Mouse (Mus musculus) neural tube, embryonic 14.5 days (tissue): ENCODE measurements at regions not wholly inside any gene's neighbourhood (a gene's known extent, or its start where the extent isn't known, plus 50 kb on each side); places are given as distances from the start of the nearest gene placed in this dataset.
"Not testable (repeated sequence)": the region's sequence is repeated elsewhere in the genome, so short reads cannot be mapped to it uniquely, and the experiment has no call there.

Experiments used
- ATAC-seq: fragments of 200-750 bp; cut with Nextera tagmentation; 2 replicates; pipeline ENCODE4 v1.8.0; 2017; ENCODE audit warnings: low read depth, mild to moderate bottlenecking, moderate TSS enrichment, moderate library complexity
- H3K27ac ChIP-seq: fragments of 300-500 bp; sonication (generic); 2 replicates; pipeline ENCODE4 v1.5.1; 2014; ENCODE audit warnings: low read depth, mild to moderate bottlenecking, control low read depth, low read length, moderate library complexity, mixed read lengths
- H3K27me3 ChIP-seq: fragments of 300-500 bp; sonication (generic); 2 replicates; pipeline ENCODE4 v1.6.1; 2014; ENCODE audit warnings: low read length; ENCODE audit not compliant: control insufficient read depth, insufficient read depth
- H3K36me3 ChIP-seq: fragments of 300-500 bp; sonication (generic); 2 replicates; pipeline ENCODE4 v1.6.1; 2014; ENCODE audit warnings: low read length, mixed read lengths; ENCODE audit not compliant: control insufficient read depth, insufficient read depth
- H3K4me1 ChIP-seq: fragments of 300-500 bp; sonication (generic); 2 replicates; pipeline ENCODE4 v1.6.1; 2014; ENCODE audit warnings: low read length; ENCODE audit not compliant: control insufficient read depth, insufficient read depth
- H3K4me2 ChIP-seq: fragments of 300-500 bp; sonication (generic); 2 replicates; pipeline ENCODE4 v1.6.1; 2014; ENCODE audit warnings: mild to moderate bottlenecking, low read depth, low read length, control low read depth
- H3K4me3 ChIP-seq: fragments of 300-500 bp; sonication (generic); 2 replicates; pipeline ENCODE4 v1.5.1; 2014; ENCODE audit warnings: low read depth, low read length, control low read depth, mixed read lengths
- H3K9ac ChIP-seq: fragments of 300-500 bp; sonication (generic); replicated peaks from 2 replicates; pipeline ENCODE4 v1.6.1; 2014; ENCODE audit warnings: low read depth, mild to moderate bottlenecking, control low read depth, low read length, mixed read lengths
- H3K9me3 ChIP-seq: fragments of 300-500 bp; sonication (generic); 2 replicates; pipeline ENCODE4 v1.6.1; 2016; ENCODE audit warnings: low read length; ENCODE audit not compliant: control insufficient read depth
- WGBS: fragments of 180-500 bp; shearing (Covaris S2); extraction: QIAGEN DNeasy Blood & Tissue Kit; methylation state at CpG from one replicate; pipeline ENCODE4 v1.1.7; 2014; 5-methylcytosine and 5-hydroxymethylcytosine counted together

DNA sequence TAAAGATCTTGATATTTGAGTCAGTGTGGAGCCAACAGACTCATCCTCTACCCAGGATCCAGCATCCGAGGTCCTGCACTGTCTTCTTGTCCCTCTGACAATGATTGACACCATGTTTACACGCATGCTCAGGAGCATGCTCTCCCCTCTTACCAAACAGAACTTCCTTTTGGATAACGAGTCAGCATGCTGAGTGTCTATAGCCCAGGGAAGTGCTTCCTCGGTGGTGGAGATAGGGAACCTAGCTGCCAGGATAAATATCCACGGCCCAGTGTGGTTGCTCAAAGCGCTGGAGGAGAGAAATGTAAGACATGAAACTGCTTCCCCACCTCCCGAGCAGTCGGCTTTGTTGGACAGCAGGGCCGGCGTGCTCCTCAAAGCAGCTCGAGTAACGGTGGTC, 99.7 kb upstream of the Slc38a2 start:
- ATAC-seq, result no peak
- Histone ChIP-seq H3K4me1 (no peaks in the 10 kb centered on the region), H3K27me3 (no peaks in the 10 kb centered on the region), H3K9ac (no peak overlapping the region), H3K4me2 (no peak overlapping the region), H3K36me3 (no peaks in the 10 kb centered on the region), H3K27ac (no peak overlapping the region), H3K9me3 (no peaks in the 10 kb centered on the region), H3K4me3 (no peak overlapping the region)
- WGBS, result 75% methylated on average over 12 of the region's 12 CpGs

DNA sequence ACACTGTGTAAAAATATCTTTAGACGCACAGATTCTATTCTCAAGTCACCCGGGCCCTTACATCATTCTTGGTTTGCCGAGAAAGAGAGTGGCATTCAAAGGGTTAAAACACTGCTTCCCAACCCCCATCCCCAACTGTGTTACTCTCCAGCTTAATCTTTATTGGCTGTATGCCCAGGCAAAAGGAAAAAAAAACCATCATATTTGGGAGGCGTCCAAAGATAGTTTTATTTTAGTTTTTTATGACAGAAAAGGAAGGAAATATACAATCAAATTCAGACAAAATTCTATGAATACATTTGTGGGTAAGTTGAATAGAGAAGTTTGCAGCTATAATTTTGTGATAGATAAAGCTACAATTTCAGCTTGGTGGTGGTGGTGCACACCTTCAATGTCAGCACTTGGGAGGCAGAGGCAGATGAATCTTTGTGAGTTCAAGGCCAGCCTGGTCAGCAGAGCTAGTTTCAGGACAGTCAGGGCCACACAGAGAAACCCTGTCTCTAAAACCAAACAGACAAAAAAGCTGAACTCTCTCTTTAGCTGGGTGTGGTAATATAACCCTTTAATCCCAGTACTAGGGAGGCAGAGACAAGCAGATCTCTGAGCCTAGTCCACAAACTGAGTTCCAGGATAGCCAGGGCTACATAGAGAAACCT, 98.2 kb upstream of the Slc38a2 start:
- Histone ChIP-seq H3K9ac (no peak overlapping the region), H3K27me3 (no peaks in the 10 kb centered on the region), H3K9me3 (no peaks in the 10 kb centered on the region), H3K36me3 (no peaks in the 10 kb centered on the region), H3K27ac (no peak overlapping the region), H3K4me3 (no peak overlapping the region), H3K4me1 (no peaks in the 10 kb centered on the region), H3K4me2 (no peak overlapping the region)
- 74% methylated on average over 4 of the region's 4 CpGs for WGBS
- no peak for ATAC-seq

DNA sequence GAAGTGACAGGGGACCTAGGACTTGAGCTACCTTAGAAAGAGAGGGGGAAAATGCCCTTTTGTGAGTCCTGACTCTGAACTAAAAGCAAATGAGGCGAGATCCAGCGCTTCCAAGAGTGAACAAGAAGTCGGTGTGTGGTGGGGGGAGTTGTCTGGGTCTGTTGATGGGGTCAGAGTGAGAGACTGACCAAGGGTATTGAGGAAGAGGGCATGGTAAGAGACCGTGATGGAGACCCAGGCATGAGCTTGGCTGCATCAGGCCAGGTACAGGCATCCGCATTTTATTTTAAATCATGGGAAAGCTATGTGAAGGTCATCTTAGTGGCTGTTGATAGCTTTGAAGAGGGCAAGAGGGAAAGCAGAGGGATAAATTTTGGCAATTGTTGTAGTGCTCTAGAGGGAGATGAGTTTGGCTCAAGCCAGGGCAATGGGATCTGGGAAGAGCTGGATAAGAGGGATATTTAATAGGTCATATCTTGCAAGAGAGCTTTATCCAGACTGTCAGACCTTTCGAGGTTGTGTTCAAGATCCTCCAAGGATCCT, 94.7 kb upstream of the Slc38a2 start:
- H3K9ac ChIP-seq, result no peak overlapping the region
- H3K36me3 ChIP-seq, result no peaks in the 10 kb centered on the region
- no peak overlapping the region for H3K4me2 ChIP-seq
- H3K27ac ChIP-seq, result no peak overlapping the region
- no peaks in the 10 kb centered on the region for H3K4me1 ChIP-seq
- H3K9me3 ChIP-seq, result no peaks in the 10 kb centered on the region
- WGBS, result 89% methylated on average over 6 of the region's 6 CpGs
- ATAC-seq, result no peak
- no peaks in the 10 kb centered on the region for H3K27me3 ChIP-seq
- H3K4me3 ChIP-seq, result no peak overlapping the region

DNA sequence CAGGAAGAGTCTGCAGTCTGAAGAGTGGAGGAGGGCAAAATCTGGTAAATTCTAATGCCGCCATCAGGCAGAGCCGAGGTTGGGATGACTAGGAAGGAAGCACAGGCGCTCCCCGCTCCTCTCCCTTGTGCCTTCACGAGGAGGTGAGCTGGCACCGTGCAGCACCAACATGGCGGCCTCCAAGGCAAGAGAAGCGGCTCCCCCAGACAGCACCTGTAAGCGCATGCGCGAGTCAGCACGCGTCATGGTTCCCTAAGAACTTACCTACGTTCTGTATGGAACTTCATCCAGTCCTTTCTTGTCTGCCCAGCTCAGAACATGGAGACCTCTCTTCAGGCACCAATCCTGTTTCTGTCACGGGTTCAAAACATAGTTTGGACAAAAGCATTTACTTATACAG, 93.7 kb upstream of the Slc38a2 start:
- Histone ChIP-seq H3K4me3 (no peak overlapping the region), H3K36me3 (no peaks in the 10 kb centered on the region), H3K9me3 (no peaks in the 10 kb centered on the region), H3K27ac (no peak overlapping the region), H3K4me2 (no peak overlapping the region), H3K27me3 (no peaks in the 10 kb centered on the region), H3K9ac (no peak overlapping the region), H3K4me1 (no peaks in the 10 kb centered on the region)
- WGBS, result 95% methylated on average over 15 of the region's 15 CpGs
- no peak for ATAC-seq

DNA sequence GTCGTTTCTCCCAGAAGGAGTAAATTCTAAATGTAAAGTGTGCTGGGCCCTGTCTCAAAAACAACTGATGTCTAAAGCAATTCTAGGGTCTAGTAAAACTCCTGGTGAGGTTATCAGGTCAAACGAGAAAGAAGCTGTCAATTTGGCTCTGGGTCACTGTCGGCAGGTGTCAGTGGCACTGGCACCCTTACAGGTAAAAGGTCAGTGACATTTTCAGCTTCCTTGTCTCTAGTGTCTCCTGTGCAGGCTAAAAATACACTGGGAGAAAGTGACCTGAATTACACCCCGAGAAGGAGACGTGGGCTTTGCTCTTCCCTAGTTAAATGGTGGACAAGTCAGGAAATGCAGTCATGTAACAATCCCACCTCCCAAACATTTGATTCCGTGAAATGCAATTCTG, 91.8 kb upstream of the Slc38a2 start:
- Histone ChIP-seq H3K27ac (no peak overlapping the region), H3K9me3 (no peaks in the 10 kb centered on the region), H3K27me3 (no peaks in the 10 kb centered on the region), H3K36me3 (no peaks in the 10 kb centered on the region), H3K4me2 (no peak overlapping the region), H3K9ac (no peak overlapping the region), H3K4me3 (no peak overlapping the region), H3K4me1 (no peaks in the 10 kb centered on the region)
- WGBS, result 86% methylated on average over 6 of the region's 6 CpGs
- no peak for ATAC-seq

DNA sequence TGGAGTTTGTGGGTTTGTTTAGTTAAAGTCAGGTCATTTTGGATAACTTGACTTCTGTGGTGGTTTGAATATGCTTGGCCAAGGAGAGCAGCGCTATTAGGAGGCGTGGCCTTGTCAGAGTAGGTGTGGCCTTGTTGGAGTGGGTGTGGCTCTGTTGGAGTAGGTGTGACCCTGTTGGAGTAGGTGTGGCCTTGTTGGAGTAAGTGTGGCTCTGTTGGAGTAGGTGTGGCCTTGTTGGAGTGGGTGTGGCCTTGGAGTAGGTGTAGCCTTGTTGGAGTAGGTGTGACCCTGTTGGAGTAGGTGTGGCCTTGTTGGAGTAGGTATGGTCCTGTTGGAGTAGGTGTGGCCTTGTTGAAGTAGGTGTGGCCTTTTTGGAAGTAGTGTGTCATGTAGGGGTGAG, 88.4 kb upstream of the Slc38a2 start:
- H3K36me3 ChIP-seq, H3K27me3 ChIP-seq, H3K9me3 ChIP-seq, ATAC-seq, H3K9ac ChIP-seq, H3K27ac ChIP-seq, H3K4me3 ChIP-seq, H3K4me2 ChIP-seq, H3K4me1 ChIP-seq: not testable (repeated sequence)
- 88% methylated on average over 2 of the region's 2 CpGs for WGBS

DNA sequence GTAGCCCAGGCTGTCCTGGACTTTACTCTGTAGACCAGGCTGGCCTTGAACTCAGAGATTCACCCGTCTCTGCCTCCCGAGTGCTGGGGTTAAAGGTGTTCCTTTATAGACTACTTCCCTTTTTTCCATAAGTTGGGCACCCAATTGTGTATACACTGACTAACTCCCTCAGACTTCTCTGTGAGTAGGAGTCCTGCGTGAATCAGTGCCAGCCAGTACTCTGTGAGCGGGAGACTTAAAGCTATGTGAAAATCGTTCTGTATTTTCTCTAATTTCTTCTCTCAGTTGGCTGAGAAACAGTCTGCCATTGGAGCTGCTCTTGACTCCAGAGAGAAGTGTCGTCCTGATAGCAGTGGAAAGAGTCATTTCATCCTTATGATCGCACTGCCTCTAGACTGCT, 85.0 kb upstream of the Slc38a2 start:
- no peaks in the 10 kb centered on the region for H3K4me1 ChIP-seq
- no peaks in the 10 kb centered on the region for H3K36me3 ChIP-seq
- H3K4me3 ChIP-seq, result no peak overlapping the region
- 93% methylated on average over 7 of the region's 7 CpGs for WGBS
- H3K27ac ChIP-seq, result no peak overlapping the region
- ATAC-seq, result no peak
- H3K27me3 ChIP-seq, result no peaks in the 10 kb centered on the region
- no peaks in the 10 kb centered on the region for H3K9me3 ChIP-seq
- no peak overlapping the region for H3K9ac ChIP-seq
- no peak overlapping the region for H3K4me2 ChIP-seq

DNA sequence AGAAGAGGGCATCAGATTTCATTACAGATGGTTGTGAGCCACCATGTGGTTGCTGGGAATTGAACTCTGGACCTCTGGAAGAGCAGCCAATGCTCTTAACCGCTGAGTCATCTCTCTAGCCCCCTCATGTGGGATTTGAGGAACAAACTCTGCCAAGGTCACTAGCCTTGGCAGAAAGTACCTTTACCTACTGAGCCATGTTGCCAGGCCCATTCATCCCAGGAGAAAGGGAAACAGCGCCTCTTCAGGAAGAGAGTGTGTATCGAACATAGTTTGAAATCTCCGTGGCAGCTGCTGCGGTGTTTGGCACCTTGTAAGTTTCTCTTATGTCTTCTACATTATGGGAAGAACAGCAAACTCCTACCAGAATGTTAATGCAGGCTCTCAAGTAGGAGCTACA, 82.0 kb upstream of the Slc38a2 start:
- no peaks in the 10 kb centered on the region for H3K27me3 ChIP-seq
- no peak for ATAC-seq
- no peak overlapping the region for H3K9ac ChIP-seq
- no peak overlapping the region for H3K4me3 ChIP-seq
- no peak overlapping the region for H3K27ac ChIP-seq
- H3K4me1 ChIP-seq, result no peaks in the 10 kb centered on the region
- WGBS, result 72% methylated on average over 5 of the region's 5 CpGs
- no peak overlapping the region for H3K4me2 ChIP-seq
- no peaks in the 10 kb centered on the region for H3K36me3 ChIP-seq
- no peaks in the 10 kb centered on the region for H3K9me3 ChIP-seq

DNA sequence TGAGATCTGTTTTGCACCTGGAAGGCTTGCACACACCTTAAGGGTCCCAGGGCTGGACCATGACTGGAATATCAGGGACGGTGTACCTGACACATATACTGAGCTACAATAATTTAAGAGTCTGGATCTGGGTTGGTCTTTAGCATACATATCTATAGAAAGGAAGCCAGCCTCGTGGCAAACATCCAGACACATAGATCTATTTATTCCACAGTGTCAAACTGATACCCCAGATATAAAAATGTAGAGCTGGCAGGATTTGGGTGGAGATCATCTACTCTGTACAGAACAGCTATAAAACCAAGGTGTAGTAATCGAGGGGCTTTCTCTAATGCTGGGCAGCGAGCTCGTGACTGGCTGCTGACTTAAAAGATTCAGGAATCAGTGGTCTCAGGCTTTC, 81.1 kb upstream of the Slc38a2 start:
- Histone ChIP-seq H3K36me3 (no peaks in the 10 kb centered on the region), H3K9ac (no peak overlapping the region), H3K4me3 (no peak overlapping the region), H3K27ac (no peak overlapping the region), H3K4me1 (no peaks in the 10 kb centered on the region), H3K9me3 (no peaks in the 10 kb centered on the region), H3K27me3 (no peaks in the 10 kb centered on the region), H3K4me2 (no peak overlapping the region)
- WGBS, result 88% methylated on average over 5 of the region's 5 CpGs
- no peak for ATAC-seq
